Mouse (Mus musculus): ENCODE data around the gene Ociad2. TPM values are rescaled to one million over a fixed set of nuclear protein-coding genes. Genes with fewer than 3 reads are reported as not detected.
A peak's percentile ranks its signal among the peaks of the same experiment; 100 is the strongest.

The Ociad2 gene
- polyA plus RNA-seq, 1 experiment from 2014 or later: 9.3 TPM

DNA sequence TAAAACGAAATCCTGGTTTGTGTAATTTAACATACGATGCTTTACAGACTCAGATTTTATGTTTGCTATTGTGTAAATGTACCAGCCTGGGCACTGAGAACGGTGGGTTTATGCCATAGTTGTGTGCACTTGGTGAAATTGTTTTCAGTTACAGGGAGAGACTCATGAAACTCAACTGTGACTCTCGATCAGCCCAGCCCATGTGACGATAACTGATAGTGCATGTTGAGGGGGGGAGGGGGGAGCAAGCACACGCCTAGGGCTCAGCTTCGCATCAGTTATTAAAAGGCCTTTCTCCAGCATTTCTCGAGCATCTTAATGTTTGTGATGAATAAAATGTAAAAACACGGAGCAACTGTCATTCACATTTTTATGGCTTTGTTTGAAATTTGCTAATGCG is 27.2 kb downstream of the Ociad2 start:
- no peaks in the 10 kb centered on the region for H3K9me3 ChIP-seq
- H3K27me3 ChIP-seq (ENCODE audit: insufficient read depth, poor library complexity, severe bottlenecking): no peaks in the 10 kb centered on the region
- WGBS: 94% methylated on average over 10 of the region's 10 CpGs
- peaks cover 94% of the 10 kb centered on the region for H3K36me3 ChIP-seq
- DNase-seq (ENCODE audit: low spot score): no peak
- H3K4me1 ChIP-seq (replicated peaks): no peaks in the 10 kb centered on the region
- H3K4me3 ChIP-seq: no peak overlapping the region
- H3K27ac ChIP-seq: no peak overlapping the region

- 94% methylated on average over 5 of the region's 5 CpGs for WGBS
- H3K4me3 ChIP-seq: no peak overlapping the region
- H3K9me3 ChIP-seq: no peaks in the 10 kb centered on the region
- DNase-seq (ENCODE audit: low spot score): no peak
- H3K27me3 ChIP-seq (ENCODE audit: insufficient read depth, poor library complexity, severe bottlenecking): no peaks in the 10 kb centered on the region
- H3K4me1 ChIP-seq (replicated peaks): no peaks in the 10 kb centered on the region
- H3K27ac ChIP-seq: no peak overlapping the region
- peaks cover 99% of the 10 kb centered on the region for H3K36me3 ChIP-seq
Measured at GRCm38 (mm10) chr5:73311458-73311857, 29.4 kb downstream of the Ociad2 start.

GRCm38 (mm10) chr5:73310401-73310800 is 30.4 kb downstream of the Ociad2 start:
- H3K36me3 ChIP-seq: peaks cover 99% of the 10 kb centered on the region
- H3K27me3 ChIP-seq (ENCODE audit: insufficient read depth, poor library complexity, severe bottlenecking): no peaks in the 10 kb centered on the region
- H3K27ac ChIP-seq: no peak overlapping the region
- no peak for DNase-seq (ENCODE audit: low spot score)
- no peaks in the 10 kb centered on the region for H3K9me3 ChIP-seq
- WGBS: 94% methylated on average over 1 of the region's 1 CpGs
- no peaks in the 10 kb centered on the region for H3K4me1 ChIP-seq (replicated peaks)
- no peak overlapping the region for H3K4me3 ChIP-seq

DNA sequence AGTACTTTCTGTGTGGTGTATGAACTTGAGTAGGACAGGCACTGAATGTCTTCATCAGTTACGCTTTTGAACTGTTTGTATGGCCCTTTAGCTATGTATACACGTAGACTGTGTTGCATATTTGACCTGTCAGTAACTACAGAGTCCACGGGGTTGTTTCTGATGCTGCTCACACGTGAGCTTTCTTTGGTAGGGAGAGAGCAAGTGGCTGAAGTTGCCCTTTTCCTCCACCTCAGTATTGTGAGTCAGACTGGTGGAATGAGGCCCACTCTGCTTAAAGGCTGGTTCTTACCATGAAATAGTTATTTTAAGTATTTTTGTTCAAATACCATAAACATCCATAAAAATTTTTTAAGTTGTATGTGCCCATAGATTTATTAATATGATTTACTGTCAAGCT is 31.3 kb downstream of the Ociad2 start:
- 92% methylated on average over 4 of the region's 4 CpGs for WGBS

GRCm38 (mm10) chr5:73307297-73307696 is 33.5 kb downstream of the Ociad2 start:
- no peaks in the 10 kb centered on the region for H3K9me3 ChIP-seq
- H3K4me3 ChIP-seq: no peak overlapping the region
- H3K4me1 ChIP-seq (replicated peaks): no peaks in the 10 kb centered on the region
- no peak overlapping the region for H3K27ac ChIP-seq
- peaks cover 99% of the 10 kb centered on the region for H3K36me3 ChIP-seq
- DNase-seq (ENCODE audit: low spot score): no peak
- WGBS: 97% methylated on average over 3 of the region's 3 CpGs
- H3K27me3 ChIP-seq (ENCODE audit: insufficient read depth, poor library complexity, severe bottlenecking): no peaks in the 10 kb centered on the region

More for the DNA sequence above, 31.3 kb downstream of the Ociad2 start:
- no peaks in the 10 kb centered on the region for H3K9me3 ChIP-seq
- no peak for DNase-seq (ENCODE audit: low spot score)
- H3K4me1 ChIP-seq (replicated peaks): no peaks in the 10 kb centered on the region
- H3K4me3 ChIP-seq: no peak overlapping the region
- peaks cover 99% of the 10 kb centered on the region for H3K36me3 ChIP-seq
- H3K27ac ChIP-seq: no peak overlapping the region
- H3K27me3 ChIP-seq (ENCODE audit: insufficient read depth, poor library complexity, severe bottlenecking): no peaks in the 10 kb centered on the region

- WGBS: 94% methylated on average over 6 of the region's 6 CpGs
- H3K4me3 ChIP-seq: no peak overlapping the region
- no peak for DNase-seq (ENCODE audit: low spot score)
- no peaks in the 10 kb centered on the region for H3K27me3 ChIP-seq (ENCODE audit: insufficient read depth, poor library complexity, severe bottlenecking)
- peaks cover 100% of the 10 kb centered on the region for H3K36me3 ChIP-seq
- no peaks in the 10 kb centered on the region for H3K9me3 ChIP-seq
- no peaks in the 10 kb centered on the region for H3K4me1 ChIP-seq (replicated peaks)
- H3K27ac ChIP-seq: no peak overlapping the region
Measured at GRCm38 (mm10) chr5:73306486-73306885, 34.3 kb downstream of the Ociad2 start.

DNA sequence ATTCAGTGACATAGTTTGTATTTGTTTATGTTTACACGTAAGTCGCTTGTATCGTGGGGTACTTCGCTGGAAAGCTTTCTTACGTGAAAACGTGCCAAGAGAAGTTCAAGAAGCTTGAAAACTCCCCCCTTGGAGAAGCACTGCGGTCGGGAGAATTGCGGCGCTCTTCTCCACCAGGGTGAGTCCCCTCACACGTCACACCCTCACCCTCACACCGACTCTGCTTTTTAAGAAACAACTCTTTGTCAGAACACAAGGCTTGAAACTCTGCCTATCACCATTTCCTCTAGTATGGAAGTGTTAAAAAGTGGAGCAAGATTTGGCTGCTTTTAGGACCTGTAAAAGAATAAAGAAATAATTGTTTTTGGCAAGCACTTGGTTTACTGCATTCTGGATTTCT is 36.3 kb downstream of the Ociad2 start:
- Histone ChIP-seq H3K4me1 (replicated peaks) (no peaks in the 10 kb centered on the region), H3K36me3 (peaks cover 100% of the 10 kb centered on the region), H3K9me3 (no peaks in the 10 kb centered on the region), H3K27ac (no peak overlapping the region), H3K4me3 (no peak overlapping the region), H3K27me3 (ENCODE audit: insufficient read depth, poor library complexity, severe bottlenecking) (no peaks in the 10 kb centered on the region)
- WGBS: 91% methylated on average over 12 of the region's 12 CpGs
- DNase-seq (ENCODE audit: low spot score): no peak

DNA sequence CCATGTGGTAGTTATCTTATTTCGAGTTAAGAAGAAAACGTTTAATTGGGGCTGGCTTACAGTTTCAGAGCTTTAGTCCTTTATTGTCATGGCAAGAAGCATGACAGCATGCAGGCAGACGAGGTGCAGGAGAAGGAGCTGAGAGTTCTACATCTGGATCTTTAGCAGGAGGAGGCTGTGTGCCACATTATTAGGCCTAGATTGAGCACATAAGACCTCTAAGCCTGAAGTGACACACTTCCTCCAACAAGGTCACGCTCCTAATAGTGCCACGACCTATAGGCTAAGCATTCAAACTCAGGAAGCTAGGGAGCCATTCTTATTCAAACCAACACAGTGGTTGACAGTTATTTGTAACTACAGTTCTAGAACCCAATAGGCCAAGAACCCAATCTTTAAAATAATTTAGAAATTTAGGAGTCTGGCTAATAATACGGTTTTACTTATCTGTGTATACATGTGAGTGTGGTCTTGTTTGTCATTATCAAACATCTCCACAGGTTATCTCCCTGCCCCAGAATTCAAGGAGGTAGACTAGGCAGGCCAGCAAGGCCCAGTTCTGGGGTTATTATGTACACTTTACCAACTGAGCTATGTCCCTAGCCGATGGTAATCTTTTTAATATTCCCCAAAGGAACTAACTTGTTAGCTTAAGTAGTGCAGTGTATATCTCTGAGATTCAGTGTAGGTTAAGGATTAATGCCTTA is 39.1 kb downstream of the Ociad2 start:
- H3K36me3 ChIP-seq: peaks cover 97% of the 10 kb centered on the region
- WGBS: 91% methylated on average over 7 of the region's 7 CpGs

GRCm38 (mm10) chr5:73295916-73296315 is 44.9 kb downstream of the Ociad2 start:
- no peak overlapping the region for H3K4me3 ChIP-seq
- no peak overlapping the region for H3K27ac ChIP-seq
- DNase-seq (ENCODE audit: low spot score): no peak
- no peaks in the 10 kb centered on the region for H3K27me3 ChIP-seq (ENCODE audit: insufficient read depth, poor library complexity, severe bottlenecking)
- H3K9me3 ChIP-seq: no peaks in the 10 kb centered on the region
- WGBS: 82% methylated on average over 4 of the region's 4 CpGs
- peaks cover 13% of the 10 kb centered on the region for H3K4me1 ChIP-seq (replicated peaks)
- peaks cover 62% of the 10 kb centered on the region for H3K36me3 ChIP-seq

More for the DNA sequence above, 39.1 kb downstream of the Ociad2 start:
- Histone ChIP-seq H3K4me1 (replicated peaks) (no peaks in the 10 kb centered on the region), H3K4me3 (no peak overlapping the region), H3K27ac (no peak overlapping the region), H3K27me3 (ENCODE audit: insufficient read depth, poor library complexity, severe bottlenecking) (no peaks in the 10 kb centered on the region), H3K9me3 (no peaks in the 10 kb centered on the region)
- no peak for DNase-seq (ENCODE audit: low spot score)

DNA sequence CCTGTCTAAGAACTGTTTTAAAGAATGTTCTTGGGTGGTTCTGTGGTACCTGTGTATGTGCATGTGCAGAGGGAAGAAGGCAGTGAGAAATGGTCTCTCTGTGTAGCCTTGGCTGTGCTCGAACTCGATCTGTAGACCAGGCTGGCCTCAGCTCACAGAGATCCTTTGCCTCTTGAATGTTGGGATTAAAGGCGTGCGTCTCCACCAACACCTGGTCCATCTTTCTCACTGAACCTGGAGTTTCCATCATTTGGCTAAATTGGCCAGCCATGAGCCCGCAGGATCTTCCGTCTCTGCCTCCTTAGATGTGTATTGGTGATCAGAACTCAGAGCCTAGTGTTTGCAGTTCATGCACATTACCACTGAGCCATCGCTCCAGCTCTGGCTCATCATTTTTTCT is 45.8 kb downstream of the Ociad2 start:
- H3K4me1 ChIP-seq (replicated peaks): peaks cover 13% of the 10 kb centered on the region
- H3K27me3 ChIP-seq (ENCODE audit: insufficient read depth, poor library complexity, severe bottlenecking): no peaks in the 10 kb centered on the region
- no peak overlapping the region for H3K27ac ChIP-seq
- peaks cover 53% of the 10 kb centered on the region for H3K36me3 ChIP-seq
- DNase-seq (ENCODE audit: low spot score): no peak
- WGBS: 98% methylated on average over 7 of the region's 7 CpGs
- H3K4me3 ChIP-seq: no peak overlapping the region
- H3K9me3 ChIP-seq: no peaks in the 10 kb centered on the region

DNA sequence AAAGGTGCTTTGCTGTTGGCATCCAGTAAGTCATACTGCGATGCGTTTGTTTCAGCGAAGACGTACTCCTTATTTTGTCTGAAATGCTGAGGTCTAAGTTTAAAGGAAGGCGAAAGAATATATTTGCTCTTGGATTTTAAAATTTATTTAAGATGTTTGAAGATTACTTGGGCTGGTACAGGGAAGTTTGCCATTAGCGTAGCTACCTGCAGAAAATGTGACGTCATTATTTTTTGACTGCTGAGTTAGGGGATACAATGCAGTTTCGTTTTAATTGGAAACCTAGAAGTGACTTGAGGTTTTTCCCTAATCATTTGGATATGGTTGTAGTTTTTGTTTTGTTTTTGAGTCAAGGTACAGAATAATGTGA is 47.4 kb downstream of the Ociad2 start:
- DNase-seq (ENCODE audit: low spot score): no peak
- Histone ChIP-seq H3K27me3 (ENCODE audit: insufficient read depth, poor library complexity, severe bottlenecking) (no peaks in the 10 kb centered on the region), H3K36me3 (peaks cover 40% of the 10 kb centered on the region), H3K4me3 (peak overlapping the region; percentile 85), H3K4me1 (replicated peaks) (peaks cover 13% of the 10 kb centered on the region), H3K27ac (peak overlapping the region; percentile 97), H3K9me3 (no peaks in the 10 kb centered on the region)
- 21% methylated on average over 8 of the region's 8 CpGs for WGBS

- Histone ChIP-seq H3K4me1 (replicated peaks) (peaks cover 13% of the 10 kb centered on the region), H3K27ac (peak within 1 kb of the TSS; percentile 97), H3K9me3 (no peaks in the 10 kb centered on the region), H3K4me3 (peak within 1 kb of the TSS; percentile 85), H3K27me3 (ENCODE audit: insufficient read depth, poor library complexity, severe bottlenecking) (no peaks in the 10 kb centered on the region), H3K36me3 (peaks cover 34% of the 10 kb centered on the region)
- under 1% methylated on average over 58 of the region's 58 CpGs for WGBS
- DNase-seq (ENCODE audit: low spot score): peak; percentile 99
Measured at GRCm38 (mm10) chr5:73292502-73293457, 48.0 kb downstream of the Ociad2 start, which contains the start of gene Ociad1. Gene Ociad1 (plus strand): TSS chr5:73292784.

GRCm38 (mm10) chr5:73289900-73290299 is 50.9 kb downstream of the Ociad2 start:
- no peaks in the 10 kb centered on the region for H3K27me3 ChIP-seq (ENCODE audit: insufficient read depth, poor library complexity, severe bottlenecking)
- no peak overlapping the region for H3K27ac ChIP-seq
- peaks cover 13% of the 10 kb centered on the region for H3K4me1 ChIP-seq (replicated peaks)
- DNase-seq (ENCODE audit: low spot score): no peak
- no peak overlapping the region for H3K4me3 ChIP-seq
- peaks cover 5% of the 10 kb centered on the region for H3K36me3 ChIP-seq
- no peaks in the 10 kb centered on the region for H3K9me3 ChIP-seq
- 69% methylated on average over 2 of the region's 2 CpGs for WGBS

Measured in hindbrain, embryonic 10.5 days (tissue).